Mouse (Mus musculus): ENCODE measurements around the gene Ckmt2.

Ckmt2 gene

DNA sequence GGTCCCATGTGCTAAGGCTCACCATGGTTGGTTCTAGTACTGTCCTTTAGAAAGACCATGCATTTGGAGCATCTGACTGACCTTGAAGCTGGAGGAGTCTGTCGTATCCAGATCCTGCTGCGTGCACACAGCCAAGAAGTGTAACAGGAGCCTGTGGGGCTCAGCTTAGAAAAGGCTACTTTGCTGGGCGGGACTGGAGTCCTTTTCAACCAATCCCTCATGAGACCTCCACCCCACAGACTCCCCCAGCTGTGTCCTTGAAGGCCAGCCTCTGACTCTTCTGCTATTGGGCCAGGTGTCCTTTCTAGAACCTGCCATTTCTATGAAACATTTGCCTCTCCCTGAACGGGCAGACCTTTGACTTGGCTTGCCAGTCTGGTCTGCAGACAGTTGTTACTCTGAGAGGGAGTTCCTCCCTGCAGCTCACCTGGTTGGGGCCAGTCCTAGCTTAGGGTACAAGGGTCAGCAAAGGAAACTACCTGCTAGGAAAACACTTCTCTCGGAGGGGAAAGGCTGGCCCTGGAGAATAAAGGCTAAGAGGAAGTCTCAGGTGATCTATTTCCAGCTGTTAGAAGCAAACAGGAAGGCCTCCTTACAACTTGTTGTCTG is at the start of gene Ckmt2:
Gene Ckmt2, minus strand, starts transcription at position 145 of the 609 bp plus-strand sequence.
- DNase-seq = no peak

- no peak for DNase-seq
Observed at GRCm38 (mm10) chr13:91921010-91921409, 44.3 kb upstream of the Ckmt2 start.

- DNase-seq = no peak
Observed at GRCm38 (mm10) chr13:91918764-91919163, 42.1 kb upstream of the Ckmt2 start.

DNA sequence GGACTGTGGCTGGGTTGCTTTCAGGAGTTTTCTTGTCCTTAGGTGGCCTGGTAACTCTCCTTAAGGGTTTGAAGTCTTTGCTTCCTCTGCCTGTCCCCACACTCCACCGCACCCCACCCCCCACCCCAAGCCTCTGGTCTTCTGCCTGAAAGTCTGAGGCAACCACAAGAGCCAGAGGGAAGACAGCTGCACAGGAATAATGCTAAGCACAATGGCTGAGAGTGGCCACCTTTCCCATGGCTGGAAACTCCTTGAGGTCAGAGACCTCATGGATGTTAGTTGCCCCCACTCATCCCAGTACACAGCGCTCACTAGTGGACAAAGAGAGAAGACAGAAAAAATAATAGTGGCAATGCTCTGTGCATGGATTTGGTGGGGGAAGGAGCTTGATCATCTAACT is 41.1 kb upstream of the Ckmt2 start:
- no peak for DNase-seq

GRCm38 (mm10) chr13:91916308-91916707 is 39.6 kb upstream of the Ckmt2 start:
- DNase-seq = no peak

DNA sequence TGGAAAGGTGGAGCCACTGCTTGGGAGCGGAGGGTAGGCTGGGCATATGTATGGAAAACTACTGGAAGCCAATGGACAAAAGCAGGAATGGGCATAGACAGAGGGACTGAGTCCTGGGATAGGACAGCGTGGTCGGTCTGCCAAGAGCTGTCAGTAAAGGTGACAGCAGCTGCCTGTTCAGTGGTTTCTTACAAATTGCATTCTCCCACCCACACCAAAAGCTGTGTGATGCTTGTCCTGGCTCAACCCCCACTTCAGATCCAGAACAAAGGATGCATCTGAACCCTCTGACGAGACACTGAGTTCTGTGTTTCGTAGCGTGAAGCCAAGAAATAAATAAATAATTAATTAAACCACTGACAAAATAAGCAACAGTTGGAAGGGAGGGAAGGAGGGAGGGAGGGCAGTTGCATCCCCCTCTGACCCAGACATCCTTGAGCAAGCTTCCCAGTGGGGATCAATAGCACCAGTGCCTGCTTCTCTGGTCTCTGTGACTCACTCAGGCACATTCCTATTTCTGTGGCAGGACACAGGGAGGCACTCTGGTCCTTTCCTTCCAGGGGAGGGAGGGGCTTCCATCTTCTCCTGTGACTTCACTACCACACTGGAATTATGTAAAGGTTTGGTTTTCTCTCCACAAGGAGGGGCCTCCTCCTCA is 39.0 kb upstream of the Ckmt2 start:
- DNase-seq = peak; percentile 11 to 13

DNA sequence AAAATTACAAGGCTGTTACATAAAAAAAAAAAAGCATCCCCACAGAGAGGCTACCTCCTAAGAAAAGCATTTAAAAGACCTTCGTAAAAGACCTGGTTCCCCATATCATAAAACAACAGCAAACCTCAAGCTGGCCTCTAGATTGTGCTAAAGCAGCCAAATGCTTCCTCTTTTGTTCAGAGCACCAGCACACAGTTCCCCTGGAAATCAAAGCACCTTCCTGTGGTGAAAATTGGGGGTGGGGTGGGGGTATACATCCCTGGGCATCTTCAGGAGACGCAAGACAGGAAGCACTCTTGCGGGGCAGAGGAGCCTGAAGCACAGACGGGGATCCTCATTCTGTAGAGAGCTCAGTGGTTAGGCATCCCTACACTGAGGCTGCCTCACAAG is 38.5 kb upstream of the Ckmt2 start:
- DNase-seq = no peak

DNA sequence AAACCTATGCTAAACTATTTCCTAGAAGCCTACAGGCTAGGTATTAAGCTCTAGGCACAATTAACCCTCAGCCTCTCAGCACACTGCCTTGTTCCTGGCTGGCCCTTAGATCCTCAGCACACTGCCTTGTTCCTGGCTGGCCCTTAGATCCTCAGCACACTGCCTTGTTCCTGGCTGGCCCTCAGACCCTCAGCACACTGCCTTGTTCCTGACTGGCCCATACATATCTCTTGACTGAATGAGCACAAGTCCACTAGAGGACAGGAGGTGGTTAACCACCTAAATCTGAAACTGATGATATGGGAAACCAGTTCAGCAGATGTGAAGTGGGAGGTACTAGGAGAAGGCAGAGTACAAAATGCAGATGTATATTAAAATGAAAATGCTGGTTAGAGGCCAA is 35.0 kb upstream of the Ckmt2 start:
- no peak for DNase-seq

GRCm38 (mm10) chr13:91911211-91911610 is 34.5 kb upstream of the Ckmt2 start:
- no peak for DNase-seq

DNA sequence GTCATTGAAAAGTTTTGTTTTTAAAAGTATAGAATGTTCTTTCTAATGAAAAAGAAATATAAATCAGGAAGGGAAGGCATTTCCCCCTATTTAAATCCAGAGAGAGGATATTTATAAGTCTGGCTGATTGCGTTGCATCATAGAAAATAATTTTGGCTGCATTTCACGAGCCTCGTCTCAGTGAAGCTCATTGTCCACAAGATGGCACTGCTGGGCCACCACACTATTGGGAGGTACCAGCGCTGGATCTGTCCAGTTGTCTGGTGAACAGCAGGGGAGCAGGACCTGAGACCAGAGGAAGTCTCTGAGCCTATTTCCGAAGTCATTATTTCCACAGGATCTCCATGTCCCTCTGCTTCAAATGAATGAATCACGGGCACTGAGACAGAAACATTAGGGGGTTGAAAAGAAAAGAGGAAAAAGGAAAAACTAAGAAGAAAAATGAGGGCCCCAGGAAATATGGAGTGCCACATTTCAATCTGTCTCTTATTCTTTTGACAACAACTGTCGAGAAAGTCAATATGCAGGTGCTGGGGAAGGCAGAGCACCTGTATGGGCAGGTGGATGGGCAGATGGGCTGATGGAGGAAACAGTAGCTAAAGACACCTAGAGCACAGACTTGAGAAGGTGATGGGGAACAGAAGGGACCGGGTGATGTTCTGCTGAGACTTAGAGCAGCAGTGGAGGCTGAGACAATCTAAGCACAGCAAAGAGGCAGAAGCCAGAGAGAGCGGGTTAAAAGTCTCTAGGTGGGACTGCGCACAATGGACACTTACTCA is 31.7 kb upstream of the Ckmt2 start:
- DNase-seq = peak; percentile 45 to 74

DNA sequence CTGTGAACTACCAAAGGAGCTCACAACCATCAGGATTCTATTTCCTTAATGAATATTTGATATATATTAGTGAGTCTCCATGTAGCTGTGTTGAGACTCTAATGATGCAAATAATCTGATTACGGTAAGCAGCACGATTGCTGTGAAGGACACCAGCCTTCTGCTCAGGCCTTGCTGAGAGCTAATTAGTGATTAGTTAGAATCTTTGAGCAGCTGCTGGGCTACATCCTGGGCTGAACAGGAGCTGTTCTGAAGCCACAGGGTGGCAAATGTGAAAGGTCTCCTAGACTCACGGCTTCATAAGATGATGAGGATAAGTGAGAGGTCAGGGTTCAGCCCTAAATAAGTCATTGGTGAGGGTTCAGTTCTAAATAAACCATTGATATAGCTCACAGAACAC is 29.7 kb upstream of the Ckmt2 start:
- no peak for DNase-seq

GRCm38 (mm10) chr13:91896476-91896875 is 19.8 kb upstream of the Ckmt2 start:
- no peak for DNase-seq

GRCm38 (mm10) chr13:91893132-91893531 is 16.4 kb upstream of the Ckmt2 start:
- no peak for DNase-seq

GRCm38 (mm10) chr13:91890031-91890619 is 13.4 kb upstream of the Ckmt2 start:
- no peak for DNase-seq

- no peak for DNase-seq
Observed at GRCm38 (mm10) chr13:91884714-91885386, 8.2 kb upstream of the Ckmt2 start.

GRCm38 (mm10) chr13:91881837-91882480 is 5.3 kb upstream of the Ckmt2 start:
- DNase-seq = peak; percentile 39 to 61

- no peak for DNase-seq
Observed at GRCm38 (mm10) chr13:91880256-91880655, 3.6 kb upstream of the Ckmt2 start.

- no peak for DNase-seq
Observed at GRCm38 (mm10) chr13:91877996-91878395, 1.3 kb upstream of the Ckmt2 start.

DNA sequence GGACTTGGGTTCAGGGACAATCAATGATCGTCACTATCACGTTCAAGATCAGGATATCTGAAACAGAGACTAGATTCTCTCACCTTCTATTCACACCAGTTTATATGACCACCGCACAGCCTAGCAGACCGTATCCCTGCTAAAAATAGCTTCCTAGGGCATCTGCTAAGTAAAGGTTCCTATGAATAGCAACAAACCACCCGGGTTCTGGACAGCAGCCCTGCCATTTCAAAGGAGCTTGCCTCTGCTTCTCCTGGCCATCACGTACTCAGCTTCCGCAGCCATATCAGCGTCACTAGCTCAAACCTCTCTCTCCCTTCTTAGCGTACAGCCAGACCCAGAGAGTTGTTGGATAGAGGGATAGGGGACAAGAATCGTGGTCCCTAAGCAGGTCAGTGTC is 665 bp upstream of the Ckmt2 start:
- no peak for DNase-seq

- no peak for DNase-seq
Observed at GRCm38 (mm10) chr13:91875581-91875980, 1.1 kb downstream of the Ckmt2 start.

GRCm38 (mm10) chr13:91874565-91874964 is 2.1 kb downstream of the Ckmt2 start:
- no peak for DNase-seq

DNA sequence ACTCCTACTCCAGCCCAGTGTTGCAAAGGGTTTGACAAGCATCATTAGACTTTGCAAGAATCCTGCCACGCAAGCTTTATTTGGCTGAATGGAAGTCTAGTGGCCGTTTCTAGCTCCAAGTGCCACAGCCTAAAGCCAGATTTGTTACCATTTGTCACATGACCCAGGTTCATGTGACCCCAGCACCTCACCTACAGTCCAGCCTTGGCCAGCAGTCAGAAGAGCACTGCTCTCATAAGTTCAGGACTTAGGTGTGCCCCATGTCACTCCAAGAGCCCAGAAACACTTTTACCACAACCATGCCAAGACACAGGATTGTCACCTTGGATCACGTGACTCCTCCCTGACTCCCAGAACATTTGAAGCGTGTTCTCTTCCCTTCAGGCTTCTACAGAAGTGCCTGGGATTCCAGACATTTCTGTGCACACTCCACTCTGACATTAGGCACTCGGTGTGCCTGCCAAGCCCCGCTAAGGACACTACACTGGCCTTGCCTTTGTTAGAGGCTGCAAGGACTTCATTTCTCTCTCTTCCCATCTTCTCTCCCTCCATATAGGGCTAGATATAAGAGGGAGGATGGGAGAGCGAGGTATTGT is 2.9 kb downstream of the Ckmt2 start:
- DNase-seq = no peak
